Mouse (Mus musculus) v-Abl transformed pro-B cells (cell line): ENCODE results near the gene Slc2a5.

ENCODE experiments used
- in situ Hi-C, 2 experiments: fragments of 400-800 bp; cut with MboI; formaldehyde crosslinking; loops; one replicate each; pipeline ENCODE4 v1.15.1; 2025; ENCODE audit not compliant: unreplicated experiment in 2 of 2

Gene Slc2a5

DNA sequence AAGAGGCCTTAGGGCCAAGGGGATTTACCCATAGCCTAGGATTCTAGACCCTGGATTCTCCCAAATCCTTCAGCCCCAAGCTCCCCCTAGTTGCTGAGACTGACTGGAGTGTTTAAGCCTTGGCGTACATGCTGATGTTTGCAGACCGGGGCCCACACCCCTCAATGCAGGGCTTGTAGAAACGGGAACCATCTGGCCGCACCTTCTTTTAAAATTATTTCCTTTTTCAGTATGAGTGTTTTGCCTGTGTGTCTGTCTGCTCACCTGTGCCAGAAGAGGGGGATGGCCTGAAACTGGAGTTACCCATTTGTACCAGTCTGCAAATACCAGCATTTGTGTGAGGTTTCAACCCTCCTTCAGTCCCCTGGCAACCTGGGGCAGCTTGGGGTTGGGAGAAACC, 21.2 kb upstream of the Slc2a5 start:
- in situ Hi-C loops, result loop anchor here (10.0 kb wide), 2 partner anchors 63 to 123 kb away; no protein-coding TSS in a partner anchor

GRCm38 (mm10) chr4:150098880-150099279, 20.2 kb upstream of the Slc2a5 start:
- in situ Hi-C loops, result loop anchor here (10.0 kb wide), 2 partner anchors 64 to 124 kb away; no protein-coding TSS in a partner anchor

DNA sequence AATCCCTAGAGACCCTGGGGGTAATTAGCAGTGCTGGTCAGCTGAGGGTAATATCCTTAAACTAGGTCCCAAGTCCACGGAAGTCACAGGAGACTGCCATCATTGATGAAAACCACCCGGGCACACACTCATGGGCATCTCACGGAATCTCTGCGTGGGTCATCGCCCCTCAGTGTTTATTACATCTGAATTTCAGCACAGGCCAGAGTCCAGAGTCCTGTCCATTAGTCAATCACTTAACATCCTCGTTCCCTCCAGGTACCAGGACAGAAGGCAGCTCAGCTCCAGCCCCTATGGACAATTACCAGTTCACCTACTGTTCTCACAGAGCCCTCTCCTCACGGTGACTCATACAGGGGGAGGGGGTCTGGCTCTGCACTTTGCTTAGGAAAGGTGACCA, 16.3 kb upstream of the Slc2a5 start:
- in situ Hi-C loops, result loop anchor here (5.0 to 25.0 kb wide), 8 partner anchors 296 to 966 kb away; partner anchors contain the start of genes Cenps (in 1 of the 2) and Cort (in 1 of the 2)

GRCm38 (mm10) chr4:150105671-150106070, 13.4 kb upstream of the Slc2a5 start:
- in situ Hi-C loops, result loop anchor here (10.0 to 25.0 kb wide), 5 partner anchors 301 to 968 kb away; partner anchors contain the start of genes Cenps (in 1 of the 2) and Cort (in 1 of the 2)

DNA sequence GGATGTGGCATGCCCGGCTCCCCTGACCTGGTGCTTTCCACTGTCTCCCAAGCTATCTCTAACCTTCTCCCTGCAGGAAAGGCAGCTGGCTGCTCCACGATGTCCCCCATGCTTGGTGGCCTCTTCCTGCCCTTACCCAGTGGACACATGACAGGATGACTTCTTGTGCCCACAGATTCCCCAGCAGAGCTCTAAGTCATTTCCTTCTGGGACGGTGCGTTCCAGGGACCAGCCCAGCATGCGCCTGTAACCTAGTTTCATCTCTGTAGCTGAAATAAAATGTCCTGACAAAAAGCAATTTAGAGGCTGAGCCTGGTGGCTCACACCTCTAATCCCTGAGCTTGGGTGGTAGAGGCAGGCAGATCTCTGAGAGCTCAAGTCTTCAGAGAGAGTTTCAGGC, 12.4 kb upstream of the Slc2a5 start:
- in situ Hi-C loops, result loop anchor here (10.0 to 25.0 kb wide), 5 partner anchors 302 to 969 kb away; partner anchors contain the start of genes Cenps (in 1 of the 2) and Cort (in 1 of the 2)

- in situ Hi-C loops, result loop anchor here (10.0 to 25.0 kb wide), 5 partner anchors 305 to 972 kb away; partner anchors contain the start of genes Cenps (in 1 of the 2) and Cort (in 1 of the 2)
These were observed 9.4 kb upstream of the Slc2a5 start for GRCm38 (mm10) chr4:150109636-150110035.

DNA sequence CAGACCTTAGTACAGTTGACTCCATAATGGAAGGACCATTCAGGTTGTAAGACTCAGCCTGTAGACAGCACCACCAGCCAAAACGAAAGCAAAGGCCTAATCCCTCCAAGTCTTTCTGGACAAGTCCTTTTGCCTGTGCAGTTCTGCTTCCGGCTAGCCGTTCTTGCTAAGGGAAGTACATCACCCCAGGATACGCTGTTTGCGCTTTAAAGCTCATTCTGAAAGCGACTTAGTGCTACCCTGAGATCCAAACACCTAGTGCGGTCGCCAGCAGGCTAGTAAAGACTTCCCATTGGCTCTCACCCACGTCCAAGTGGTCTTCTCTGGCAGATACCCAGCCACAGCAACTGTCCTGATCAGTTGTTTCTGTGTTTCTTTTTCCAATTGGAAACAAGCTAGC, 8.7 kb upstream of the Slc2a5 start:
- in situ Hi-C loops, result loop anchor here (25.0 kb wide), 2 partner anchors 498 to 973 kb away; partner anchors contain the start of genes Cenps (in 1 of the 2) and Cort (in 1 of the 2)

DNA sequence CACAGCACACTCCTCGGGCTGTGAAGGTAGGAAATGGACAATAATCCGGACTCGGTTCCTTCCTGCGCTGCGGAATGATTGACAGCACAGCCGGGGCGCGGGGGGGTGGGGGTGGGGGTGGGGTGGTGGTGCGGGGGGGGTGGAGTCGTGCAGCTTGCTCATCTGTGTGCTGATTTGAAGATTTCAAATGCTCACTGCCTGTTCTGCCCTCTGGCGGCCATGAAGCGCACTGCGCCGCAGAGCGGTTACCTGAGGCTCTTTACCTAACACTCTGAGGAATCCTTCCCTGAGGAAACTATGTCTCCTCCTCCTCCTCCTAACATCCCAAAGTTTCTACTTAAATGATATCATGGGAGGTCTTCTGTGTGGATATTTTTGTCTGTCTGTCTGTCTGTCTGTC, 6.2 kb upstream of the Slc2a5 start:
- in situ Hi-C loops, result loop anchor here (25.0 kb wide), 2 partner anchors 501 to 976 kb away; partner anchors contain the start of genes Cenps (in 1 of the 2) and Cort (in 1 of the 2)

GRCm38 (mm10) chr4:150114505-150115061, 4.5 kb upstream of the Slc2a5 start:
- in situ Hi-C loops, result loop anchor here (25.0 kb wide), 2 partner anchors 502 to 977 kb away; partner anchors contain the start of genes Cenps (in 1 of the 2) and Cort (in 1 of the 2)

- in situ Hi-C loops, result loop anchor here (25.0 kb wide), 2 partner anchors 505 to 980 kb away; partner anchors contain the start of genes Cenps (in 1 of the 2) and Cort (in 1 of the 2)
These were observed 1.8 kb upstream of the Slc2a5 start for GRCm38 (mm10) chr4:150117311-150117710.

GRCm38 (mm10) chr4:150118163-150118562, 920 bp upstream of the Slc2a5 start:
- in situ Hi-C loops, result loop anchor here (25.0 kb wide), 2 partner anchors 506 to 981 kb away; partner anchors contain the start of genes Cenps (in 1 of the 2) and Cort (in 1 of the 2)

GRCm38 (mm10) chr4:150119640-150120039, 557 bp downstream of the Slc2a5 start:
- in situ Hi-C loops, result loop anchor here (25.0 kb wide), 2 partner anchors 507 to 982 kb away; partner anchors contain the start of genes Cenps (in 1 of the 2) and Cort (in 1 of the 2)

DNA sequence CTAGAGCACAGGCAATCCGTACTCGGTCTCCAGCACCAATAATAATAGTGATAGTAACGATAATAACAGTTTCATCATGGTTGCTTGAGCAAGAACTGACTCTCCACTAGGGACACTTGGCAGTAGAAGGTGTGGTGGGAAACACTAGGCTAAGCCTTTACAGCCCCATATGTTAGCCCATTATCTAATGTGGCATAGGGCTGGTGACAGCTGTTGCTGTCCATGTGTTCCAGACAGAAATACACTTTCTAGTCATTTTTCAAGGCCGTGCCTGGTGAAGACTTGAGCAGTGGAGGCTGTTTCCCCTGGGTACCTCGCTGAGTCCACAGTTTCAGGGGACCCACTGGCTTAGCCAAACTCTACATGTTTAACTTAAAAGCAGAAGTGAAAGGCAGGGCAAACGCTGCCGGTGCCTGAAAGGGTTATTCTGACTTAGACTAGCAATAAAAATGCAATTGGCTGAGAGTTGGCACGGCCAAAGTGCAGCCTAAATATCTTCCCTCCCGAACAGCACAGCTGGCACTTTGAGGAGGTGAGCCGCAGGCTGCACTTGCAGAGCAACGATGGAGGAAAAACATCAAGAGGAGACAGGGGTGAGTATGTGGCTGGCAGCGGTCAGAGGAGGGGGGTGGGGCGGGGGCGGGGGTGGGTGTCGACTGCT, 1.2 kb downstream of the Slc2a5 start:
- in situ Hi-C loops, result loop anchor here (25.0 kb wide), 2 partner anchors 508 to 983 kb away; partner anchors contain the start of genes Cenps (in 1 of the 2) and Cort (in 1 of the 2)

DNA sequence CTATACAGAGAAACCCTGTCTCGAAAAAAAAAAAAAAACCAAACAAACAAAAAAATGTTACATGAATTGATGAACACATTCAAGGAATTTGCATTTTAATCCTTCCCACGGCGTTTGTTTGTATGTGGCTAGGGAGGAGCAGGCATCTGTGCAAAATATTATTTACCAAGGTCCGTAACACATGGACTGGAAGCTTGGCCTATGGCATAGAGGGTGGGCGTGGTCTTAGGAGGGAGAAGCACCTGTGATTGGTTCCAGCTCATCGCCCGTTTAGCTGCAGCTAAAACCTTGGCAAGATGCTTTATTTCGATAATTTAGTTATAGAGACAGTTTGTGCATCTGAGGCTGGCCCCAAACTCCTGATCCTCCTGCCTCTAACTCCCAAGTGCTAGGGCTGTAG, 2.3 kb downstream of the Slc2a5 start:
- in situ Hi-C loops, result loop anchor here (25.0 kb wide), 2 partner anchors 509 to 984 kb away; partner anchors contain the start of genes Cenps (in 1 of the 2) and Cort (in 1 of the 2)

DNA sequence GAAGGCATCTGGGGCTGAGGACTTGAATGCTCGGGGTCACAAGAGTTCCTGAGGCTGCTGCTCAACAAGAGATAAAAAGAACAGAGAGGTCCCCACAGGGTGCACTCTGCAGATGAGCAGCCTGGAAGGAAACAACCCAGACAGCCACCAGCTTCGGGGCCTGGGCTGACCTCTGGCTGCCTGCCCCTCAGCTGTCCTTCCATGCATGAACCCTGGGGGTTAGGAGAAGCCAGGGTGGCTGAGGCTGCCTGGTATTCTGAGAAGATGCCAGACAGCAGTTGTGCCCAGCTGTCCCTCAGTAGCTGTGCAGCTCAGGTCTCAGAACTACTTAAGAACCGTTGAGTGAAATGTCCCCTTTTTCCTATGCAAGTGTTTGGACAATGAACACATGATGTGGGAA, 3.4 kb downstream of the Slc2a5 start:
- in situ Hi-C loops, result loop anchor here (25.0 kb wide), 2 partner anchors 510 to 985 kb away; partner anchors contain the start of genes Cenps (in 1 of the 2) and Cort (in 1 of the 2)

GRCm38 (mm10) chr4:150126373-150126772, 7.3 kb downstream of the Slc2a5 start:
- in situ Hi-C loops, result no loop called here

- in situ Hi-C loops, result no loop called here
These were observed 8.8 kb downstream of the Slc2a5 start for GRCm38 (mm10) chr4:150127894-150128293.

DNA sequence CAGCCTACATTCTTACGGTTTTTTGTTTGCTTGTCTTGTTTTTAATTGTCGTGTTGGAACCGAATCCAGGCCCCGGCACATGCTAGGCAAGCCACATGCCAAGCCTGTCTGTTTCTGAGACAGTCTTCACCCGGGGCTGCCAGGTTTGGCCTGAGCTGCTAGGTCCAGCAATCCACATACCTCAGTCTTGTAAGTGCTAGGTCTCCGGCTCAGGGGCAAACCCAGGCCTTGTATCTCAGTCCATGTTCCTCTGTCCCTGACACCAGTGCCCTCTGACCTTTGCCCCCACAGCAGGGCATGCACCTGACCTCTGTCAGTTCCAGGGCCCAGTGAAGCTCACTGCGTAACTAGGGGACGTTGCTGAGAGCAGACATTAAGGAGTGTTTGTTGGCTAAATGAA, 9.5 kb downstream of the Slc2a5 start:
- in situ Hi-C loops, result no loop called here

DNA sequence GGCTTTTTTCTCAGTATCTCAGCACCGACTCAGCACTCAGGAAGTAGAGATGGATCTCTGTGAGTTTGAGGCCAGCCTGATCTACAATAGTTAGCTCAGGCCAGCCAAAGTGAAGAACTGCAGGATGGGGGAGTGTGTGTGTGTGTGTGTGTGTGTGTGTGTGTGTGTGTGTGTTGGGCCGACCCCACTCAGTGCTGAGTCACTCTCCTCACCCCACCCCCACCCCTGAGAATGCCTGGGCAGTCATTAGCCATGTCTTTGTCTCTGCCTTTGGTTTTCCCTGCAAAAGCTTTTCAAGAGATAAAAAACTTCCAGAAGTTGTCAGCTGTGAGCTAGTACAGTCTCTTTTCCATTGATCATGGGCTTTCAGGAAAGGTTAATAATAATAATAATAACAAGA, 11.6 kb downstream of the Slc2a5 start:
- in situ Hi-C loops, result no loop called here

DNA sequence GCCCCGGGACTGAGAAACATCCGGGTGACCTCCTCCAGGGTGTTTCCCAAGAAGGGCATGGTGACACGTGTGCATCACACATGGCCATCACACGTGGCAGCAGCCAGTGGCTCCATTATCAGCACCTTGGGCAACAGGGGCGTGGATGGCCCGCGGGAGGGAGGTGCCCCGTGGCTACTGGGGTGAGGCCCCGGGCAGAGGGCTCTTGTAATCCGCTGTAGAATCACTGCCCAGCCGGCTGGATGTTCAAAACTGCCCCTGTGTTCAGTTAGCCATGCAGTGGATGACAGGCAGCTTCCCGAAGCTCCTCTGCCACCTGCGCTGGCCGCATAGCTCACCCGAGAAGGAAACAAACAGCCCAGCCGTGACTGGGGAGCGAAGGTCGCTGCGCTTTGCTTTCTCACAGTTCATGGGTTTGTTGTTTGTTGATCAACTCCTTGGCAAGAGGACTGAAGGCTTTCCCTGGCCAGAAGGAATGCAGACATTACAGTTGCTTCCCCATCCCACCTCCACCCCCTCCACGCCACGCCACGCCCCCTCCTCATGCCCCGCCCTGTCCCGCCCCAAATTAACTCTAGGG, 13.7 kb downstream of the Slc2a5 start:
- in situ Hi-C loops, result no loop called here
